Mouse (Mus musculus) embryonic facial prominence, embryonic 13.5 days (tissue): ENCODE measurements at regions not wholly inside any gene's neighbourhood (a gene's known extent, or its start where the extent isn't known, plus 50 kb on each side); places are given as distances from the start of the nearest gene placed in this dataset.

Experiments used
- ATAC-seq: fragments of 200-750 bp; cut with Nextera tagmentation; 2 replicates; pipeline ENCODE4 v1.8.0; 2017; ENCODE audit warnings: low read depth; ENCODE audit not compliant: insufficient number of reproducible peaks, insufficient read depth, low FRiP score, low TSS enrichment
- H3K27ac ChIP-seq: fragments of 300-500 bp; sonication (generic); 2 replicates; pipeline ENCODE4 v1.5.1; 2015; ENCODE audit warnings: moderate library complexity, mild to moderate bottlenecking, inconsistent platforms
- H3K27me3 ChIP-seq: fragments of 300-500 bp; sonication (generic); 2 replicates; pipeline ENCODE4 v1.6.1; 2015; ENCODE audit warnings: mild to moderate bottlenecking, inconsistent platforms
- H3K36me3 ChIP-seq: fragments of 300-500 bp; sonication (generic); 2 replicates; pipeline ENCODE4 v1.6.1; 2015; ENCODE audit warnings: mild to moderate bottlenecking, inconsistent platforms
- H3K4me1 ChIP-seq: fragments of 300-500 bp; sonication (generic); 2 replicates; pipeline ENCODE4 v1.6.1; 2015; ENCODE audit warnings: inconsistent platforms
- H3K4me2 ChIP-seq: fragments of 300-500 bp; sonication (generic); 2 replicates; pipeline ENCODE4 v1.6.1; 2015; ENCODE audit warnings: moderate library complexity, mild to moderate bottlenecking, inconsistent platforms
- H3K4me3 ChIP-seq: fragments of 300-500 bp; sonication (generic); 2 replicates; pipeline ENCODE4 v1.5.1; 2015; ENCODE audit warnings: mild to moderate bottlenecking, inconsistent platforms
- H3K9ac ChIP-seq: fragments of 300-500 bp; sonication (generic); 2 replicates; pipeline ENCODE4 v1.6.1; 2015; ENCODE audit warnings: mild to moderate bottlenecking, inconsistent platforms
- H3K9me3 ChIP-seq: fragments of 300-500 bp; sonication (generic); 2 replicates; pipeline ENCODE4 v1.6.1; 2016; ENCODE audit warnings: inconsistent platforms
- WGBS: fragments of 180-500 bp; shearing (Covaris S2); methylation state at CpG from one replicate; pipeline ENCODE4 v1.1.7; 2015; ENCODE audit warnings: mixed read lengths; 5-methylcytosine and 5-hydroxymethylcytosine counted together

GRCm38 (mm10) chr14:104297316-104298311 is 170.2 kb downstream of the Pou4f1 start:
- 51% methylated on average over 15 of the region's 15 CpGs for WGBS
- Histone ChIP-seq H3K9me3 (no peaks in the 10 kb centered on the region), H3K27me3 (no peaks in the 10 kb centered on the region), H3K27ac (no peak overlapping the region), H3K4me3 (no peak overlapping the region), H3K4me1 (no peaks in the 10 kb centered on the region), H3K36me3 (no peaks in the 10 kb centered on the region), H3K4me2 (no peak overlapping the region), H3K9ac (no peak overlapping the region)
- no peak for ATAC-seq

DNA sequence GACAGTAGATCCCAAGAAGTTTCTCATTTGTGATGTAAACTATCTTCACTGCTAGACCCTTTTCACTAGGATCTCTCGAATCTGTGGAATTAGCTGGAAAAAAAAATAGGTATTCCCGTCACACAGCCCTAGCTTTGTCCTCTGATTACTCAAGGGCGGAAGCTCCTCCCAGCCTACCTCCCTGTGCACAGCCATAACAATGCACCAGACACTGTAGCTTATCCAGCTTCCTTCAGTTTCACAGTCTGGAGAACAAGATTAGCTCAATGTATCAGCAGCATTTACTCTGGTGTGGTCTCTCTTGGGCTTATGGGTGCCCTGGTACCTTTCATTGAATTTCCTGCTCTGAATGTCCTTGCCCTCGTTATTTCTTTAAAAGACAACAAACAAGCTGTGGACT is 174.0 kb downstream of the Pou4f1 start:
- ATAC-seq: no peak
- Histone ChIP-seq H3K4me2 (no peak overlapping the region), H3K9ac (no peak overlapping the region), H3K27me3 (no peaks in the 10 kb centered on the region), H3K4me1 (no peaks in the 10 kb centered on the region), H3K36me3 (no peaks in the 10 kb centered on the region), H3K9me3 (no peaks in the 10 kb centered on the region), H3K27ac (no peak overlapping the region), H3K4me3 (no peak overlapping the region)
- 52% methylated on average over 4 of the region's 4 CpGs for WGBS

GRCm38 (mm10) chr14:104293147-104293546 is 174.7 kb downstream of the Pou4f1 start:
- no peak for ATAC-seq
- 97% methylated on average over 2 of the region's 2 CpGs for WGBS
- H3K4me2 ChIP-seq: no peak overlapping the region

DNA sequence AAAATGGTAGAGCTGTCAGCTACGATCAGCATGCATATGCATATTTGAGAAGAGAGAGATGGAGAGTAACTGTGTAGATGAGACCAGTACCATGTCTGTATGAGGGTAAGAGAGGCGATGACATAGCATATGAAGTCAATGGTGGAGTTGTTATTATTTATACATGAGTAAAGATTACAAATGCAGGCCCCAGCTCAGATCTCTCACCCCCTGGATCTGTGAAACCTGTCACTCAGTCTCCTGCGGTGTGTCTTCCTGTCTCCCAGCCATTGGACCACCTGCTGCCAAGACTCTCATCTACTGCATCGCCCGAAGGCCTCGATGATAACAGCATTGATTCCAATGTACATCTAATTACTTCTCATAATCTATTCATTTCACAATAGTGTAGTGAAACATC is 187.4 kb downstream of the Pou4f1 start:
- no peaks in the 10 kb centered on the region for H3K9me3 ChIP-seq
- H3K36me3 ChIP-seq: no peaks in the 10 kb centered on the region
- H3K27ac ChIP-seq: no peak overlapping the region
- WGBS: 90% methylated on average over 6 of the region's 6 CpGs
- no peak for ATAC-seq
- no peak overlapping the region for H3K9ac ChIP-seq
- no peak overlapping the region for H3K4me3 ChIP-seq
- no peak overlapping the region for H3K4me2 ChIP-seq
- no peaks in the 10 kb centered on the region for H3K27me3 ChIP-seq
- no peaks in the 10 kb centered on the region for H3K4me1 ChIP-seq

More at GRCm38 (mm10) chr14:104293147-104293546, 174.7 kb downstream of the Pou4f1 start:
- H3K4me3 ChIP-seq: no peak overlapping the region
- no peaks in the 10 kb centered on the region for H3K27me3 ChIP-seq
- no peak overlapping the region for H3K9ac ChIP-seq
- H3K27ac ChIP-seq: no peak overlapping the region
- H3K4me1 ChIP-seq: no peaks in the 10 kb centered on the region
- H3K9me3 ChIP-seq: no peaks in the 10 kb centered on the region
- no peaks in the 10 kb centered on the region for H3K36me3 ChIP-seq

- no peaks in the 10 kb centered on the region for H3K9me3 ChIP-seq
- no peaks in the 10 kb centered on the region for H3K27me3 ChIP-seq
- no peak overlapping the region for H3K27ac ChIP-seq
- H3K4me3 ChIP-seq: no peak overlapping the region
- no peaks in the 10 kb centered on the region for H3K36me3 ChIP-seq
- no peak overlapping the region for H3K4me2 ChIP-seq
- ATAC-seq: no peak
- 81% methylated on average over 5 of the region's 5 CpGs for WGBS
- no peaks in the 10 kb centered on the region for H3K4me1 ChIP-seq
- no peak overlapping the region for H3K9ac ChIP-seq
Measured at GRCm38 (mm10) chr14:104279890-104280289, 187.9 kb downstream of the Pou4f1 start.

DNA sequence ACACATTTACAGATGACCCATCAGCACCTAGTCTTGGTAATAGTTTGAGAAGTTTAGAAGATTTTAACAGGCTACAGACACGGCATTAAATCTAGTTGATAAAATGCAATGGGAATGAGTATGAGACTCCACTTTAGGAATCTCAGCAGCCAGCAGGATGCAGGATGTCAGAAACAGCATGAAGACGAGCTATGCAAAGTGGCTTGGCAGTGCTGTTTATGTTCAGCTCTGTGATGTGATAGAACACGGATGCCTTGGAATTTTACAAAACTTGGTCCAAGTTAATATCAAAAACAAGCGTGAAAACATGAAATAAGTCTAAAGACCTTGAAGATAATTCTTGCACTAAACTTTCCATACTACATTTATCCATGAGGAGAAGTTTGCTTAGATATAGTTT is 193.0 kb downstream of the Pou4f1 start:
- Histone ChIP-seq H3K4me2 (no peak overlapping the region), H3K27me3 (no peaks in the 10 kb centered on the region), H3K9me3 (no peaks in the 10 kb centered on the region), H3K36me3 (no peaks in the 10 kb centered on the region), H3K4me1 (no peaks in the 10 kb centered on the region), H3K4me3 (no peak overlapping the region), H3K27ac (no peak overlapping the region), H3K9ac (no peak overlapping the region)
- WGBS: 70% methylated on average over 4 of the region's 4 CpGs
- no peak for ATAC-seq

- no peaks in the 10 kb centered on the region for H3K4me1 ChIP-seq
- no peak overlapping the region for H3K9ac ChIP-seq
- H3K36me3 ChIP-seq: no peaks in the 10 kb centered on the region
- no peak for ATAC-seq
- H3K27ac ChIP-seq: no peak overlapping the region
- H3K27me3 ChIP-seq: no peaks in the 10 kb centered on the region
- H3K9me3 ChIP-seq: no peaks in the 10 kb centered on the region
- 63% methylated on average over 6 of the region's 6 CpGs for WGBS
- no peak overlapping the region for H3K4me2 ChIP-seq
- no peak overlapping the region for H3K4me3 ChIP-seq
Measured at GRCm38 (mm10) chr14:104264919-104265764, 202.7 kb downstream of the Pou4f1 start.

GRCm38 (mm10) chr14:104216965-104217364 is 250.8 kb downstream of the Pou4f1 start:
- Histone ChIP-seq H3K9ac (no peak overlapping the region), H3K36me3 (no peaks in the 10 kb centered on the region), H3K27me3 (no peaks in the 10 kb centered on the region), H3K27ac (no peak overlapping the region), H3K4me2 (no peak overlapping the region), H3K9me3 (no peaks in the 10 kb centered on the region), H3K4me1 (no peaks in the 10 kb centered on the region), H3K4me3 (no peak overlapping the region)
- WGBS: 77% methylated on average over 5 of the region's 5 CpGs
- no peak for ATAC-seq

- H3K36me3 ChIP-seq: no peaks in the 10 kb centered on the region
- no peak overlapping the region for H3K4me2 ChIP-seq
- no peak overlapping the region for H3K27ac ChIP-seq
- 36% methylated on average over 3 of the region's 3 CpGs for WGBS
- H3K27me3 ChIP-seq: peaks cover 8% of the 10 kb centered on the region; the same call in 1 of the 2 replicates
- H3K9me3 ChIP-seq: no peaks in the 10 kb centered on the region
- H3K4me3 ChIP-seq: no peak overlapping the region
- ATAC-seq: no peak
- no peak overlapping the region for H3K9ac ChIP-seq
- no peaks in the 10 kb centered on the region for H3K4me1 ChIP-seq
Measured at GRCm38 (mm10) chr14:104210719-104211118, 257.1 kb downstream of the Pou4f1 start.

DNA sequence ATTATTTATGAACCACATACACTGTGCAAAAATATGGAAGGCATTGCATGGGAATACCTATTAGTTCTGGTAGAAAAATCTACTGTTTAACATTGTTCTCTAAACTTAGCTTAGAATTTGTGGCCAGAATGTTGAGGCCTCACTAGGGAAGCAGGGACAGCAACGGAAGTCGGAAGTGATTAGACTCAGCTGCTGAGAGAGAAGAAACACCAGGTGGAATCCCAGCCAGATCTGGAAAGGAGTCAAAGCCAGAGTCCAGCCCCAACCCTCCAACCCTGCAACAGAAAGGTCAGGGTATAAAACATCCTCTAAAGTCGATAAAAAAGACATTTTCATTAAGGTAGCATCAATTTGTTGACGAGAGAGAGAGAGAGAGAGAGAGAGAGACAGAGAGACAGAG is 258.9 kb downstream of the Pou4f1 start:
- H3K36me3 ChIP-seq: no peaks in the 10 kb centered on the region
- H3K4me2 ChIP-seq: no peak overlapping the region
- no peak overlapping the region for H3K4me3 ChIP-seq
- H3K9me3 ChIP-seq: no peaks in the 10 kb centered on the region
- WGBS: 69% methylated on average over 4 of the region's 4 CpGs
- no peak overlapping the region for H3K27ac ChIP-seq
- no peaks in the 10 kb centered on the region for H3K4me1 ChIP-seq
- ATAC-seq: no peak
- H3K9ac ChIP-seq: no peak overlapping the region
- H3K27me3 ChIP-seq: peaks cover 8% of the 10 kb centered on the region; the same call in 1 of the 2 replicates

DNA sequence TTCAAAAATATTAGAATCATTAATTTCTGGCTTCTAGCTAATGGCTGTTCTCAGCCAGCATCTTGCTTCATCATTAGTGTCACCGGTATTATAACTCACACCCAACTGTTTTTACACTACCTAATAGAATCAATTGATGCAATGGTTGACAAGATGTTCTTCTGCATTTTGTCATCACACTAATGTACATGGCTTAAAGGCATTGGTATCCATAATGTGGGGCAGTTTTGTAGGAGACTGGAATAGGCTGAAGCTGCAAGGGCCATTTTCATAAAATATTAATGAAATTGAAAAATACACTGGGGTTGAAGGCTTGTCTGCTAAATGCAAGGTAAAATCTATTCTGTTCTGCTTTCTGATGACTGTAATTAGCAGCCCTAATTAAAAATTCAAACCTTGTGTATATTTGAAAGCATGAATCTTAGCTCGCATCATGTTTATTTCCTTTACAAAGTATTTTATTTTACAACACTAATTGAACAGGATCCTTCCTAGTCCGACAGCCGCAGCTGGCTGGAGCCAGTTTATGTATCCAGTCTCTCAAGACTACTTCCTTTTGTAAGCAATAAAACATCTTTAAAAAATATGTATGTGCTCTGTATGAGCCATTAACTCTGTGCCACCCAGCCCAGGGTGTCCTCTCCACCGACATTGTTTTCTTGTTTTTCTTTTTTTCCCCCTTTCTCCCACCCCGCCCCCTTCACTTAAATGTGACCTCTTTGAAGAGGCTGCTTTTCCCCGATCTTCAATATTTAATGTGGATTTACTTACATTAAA is 259.6 kb downstream of the Pou4f1 start:
- Histone ChIP-seq H3K9me3 (no peaks in the 10 kb centered on the region), H3K27ac (no peak overlapping the region), H3K4me1 (no peaks in the 10 kb centered on the region), H3K4me2 (no peak overlapping the region), H3K27me3 (peaks cover 8% of the 10 kb centered on the region; the same call in 1 of the 2 replicates), H3K4me3 (no peak overlapping the region), H3K9ac (no peak overlapping the region), H3K36me3 (no peaks in the 10 kb centered on the region)
- WGBS: 68% methylated on average over 7 of the region's 7 CpGs
- ATAC-seq: no peak
